Mouse (Mus musculus) erythroblast, embryonic 14.5 days (primary cell): ENCODE results near the gene Tmsb15b1. TPM values are rescaled to one million over a fixed set of nuclear protein-coding genes. Genes with fewer than 3 reads are reported as not detected.
"Not testable (repeated sequence)": the region's sequence is repeated elsewhere in the genome, so short reads cannot be mapped to it uniquely, and the experiment has no call there.

Experiments used
- H3K27me3 ChIP-seq: 2 replicates; pipeline ENCODE4 v1.6.1; 2012; ENCODE audit warnings: inconsistent platforms; ENCODE audit not compliant: control insufficient read depth
- H3K36me3 ChIP-seq: 2 replicates; pipeline ENCODE4 v1.6.1; 2012; ENCODE audit warnings: mild to moderate bottlenecking, inconsistent platforms; ENCODE audit not compliant: control insufficient read depth
- H3K4me1 ChIP-seq: 2 replicates; pipeline ENCODE4 v1.6.1; 2012; ENCODE audit warnings: inconsistent platforms; ENCODE audit not compliant: control insufficient read depth
- H3K4me3 ChIP-seq: replicated peaks from 2 replicates; pipeline ENCODE3; 2012; ENCODE audit warnings: moderate library complexity, mild to moderate bottlenecking, inconsistent platforms
- H3K9me3 ChIP-seq: 2 replicates; pipeline ENCODE4 v1.6.1; 2012; ENCODE audit warnings: low read length, inconsistent platforms, mixed read lengths; ENCODE audit not compliant: control insufficient read depth
- GATA1 ChIP-seq: IDR thresholded peaks from 2 replicates; pipeline ENCODE4 v1.6.1; 2012; ENCODE audit warnings: low read length, inconsistent platforms, mixed read lengths
- TAL1 ChIP-seq: IDR thresholded peaks from 3 replicates; pipeline ENCODE4 v1.6.1; 2012; ENCODE audit warnings: low read length, inconsistent platforms, mixed read lengths
- polyA plus RNA-seq: library from polyadenylated mRNA; stranded (reverse); fragments of >175 nt; gene quantifications from 2 replicates; pipeline ENCODE4 v1.2.3, GENCODE M21; 2012

Gene Tmsb15b1
- polyA plus RNA-seq, 1 experiment = not detected

GRCm38 (mm10) chrX:136986039-136986438, 9.4 kb upstream of the Tmsb15b1 start:
- Histone ChIP-seq H3K9me3 (no peaks in the 10 kb centered on the region), H3K4me3 (no peak overlapping the region), H3K27me3 (peaks cover 4% of the 10 kb centered on the region), H3K36me3 (no peaks in the 10 kb centered on the region), H3K4me1 (no peaks in the 10 kb centered on the region)
- TF ChIP-seq TAL1 (no peak), GATA1 (no peak)

- TF ChIP-seq GATA1 (no peak), TAL1 (no peak)
These were observed 1.9 kb upstream of the Tmsb15b1 start for GRCm38 (mm10) chrX:136978616-136979015.

DNA sequence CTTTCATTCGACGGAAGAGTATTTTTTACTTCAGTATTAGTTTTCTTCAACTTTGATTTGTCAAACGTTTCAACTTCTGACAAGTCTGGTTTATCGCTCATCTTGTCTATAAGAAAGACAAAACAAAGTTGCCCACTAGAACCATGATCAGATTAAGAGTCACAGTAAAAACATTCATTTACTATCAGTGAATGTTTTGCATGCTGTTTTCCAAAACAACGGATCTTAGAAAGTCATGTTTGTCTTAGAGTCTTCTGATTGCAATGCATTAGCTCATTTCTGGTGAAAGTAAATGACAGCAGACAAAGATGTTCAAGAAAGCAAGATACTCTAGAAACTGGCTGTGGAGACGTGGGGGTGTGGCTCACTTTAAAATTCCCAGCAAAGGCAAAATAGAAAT, 1.3 kb downstream of the Tmsb15b1 start, which contains the start of gene Tmsb15b2:
Tmsb15b2 (minus strand) TSS at position 101 of the 400 bp plus-strand sequence.
- not testable (repeated sequence) for H3K4me1 ChIP-seq, H3K36me3 ChIP-seq, H3K4me3 ChIP-seq, H3K9me3 ChIP-seq, H3K27me3 ChIP-seq

More at GRCm38 (mm10) chrX:136978616-136979015, 1.9 kb upstream of the Tmsb15b1 start:
- Histone ChIP-seq H3K9me3 (no peaks in the 10 kb centered on the region), H3K4me3 (no peak overlapping the region), H3K4me1 (no peaks in the 10 kb centered on the region), H3K27me3 (no peaks in the 10 kb centered on the region), H3K36me3 (no peaks in the 10 kb centered on the region)

GRCm38 (mm10) chrX:136959688-136960087, 17.0 kb downstream of the Tmsb15b1 start:
- TF ChIP-seq GATA1 (no peak), TAL1 (no peak)
- H3K36me3 ChIP-seq = no peaks in the 10 kb centered on the region
- H3K27me3 ChIP-seq = no peaks in the 10 kb centered on the region

GRCm38 (mm10) chrX:136958300-136958699, 18.4 kb downstream of the Tmsb15b1 start:
- H3K36me3 ChIP-seq, H3K4me3 ChIP-seq, H3K27me3 ChIP-seq, H3K9me3 ChIP-seq, H3K4me1 ChIP-seq: not testable (repeated sequence)

More at GRCm38 (mm10) chrX:136959688-136960087, 17.0 kb downstream of the Tmsb15b1 start:
- Histone ChIP-seq H3K4me3 (no peak overlapping the region), H3K4me1 (no peaks in the 10 kb centered on the region), H3K9me3 (no peaks in the 10 kb centered on the region; the same call in 1 of the 2 replicates)

GRCm38 (mm10) chrX:136957583-136958279, 18.9 kb downstream of the Tmsb15b1 start:
- not testable (repeated sequence) for H3K4me1 ChIP-seq, H3K27me3 ChIP-seq, H3K36me3 ChIP-seq, H3K4me3 ChIP-seq, H3K9me3 ChIP-seq

GRCm38 (mm10) chrX:136937985-136938384, 38.7 kb downstream of the Tmsb15b1 start:
- Histone ChIP-seq H3K4me1 (no peaks in the 10 kb centered on the region), H3K36me3 (no peaks in the 10 kb centered on the region), H3K4me3 (no peak overlapping the region), H3K27me3 (no peaks in the 10 kb centered on the region), H3K9me3 (no peaks in the 10 kb centered on the region)
- TF ChIP-seq TAL1 (no peak), GATA1 (no peak)

- peaks cover 25% of the 10 kb centered on the region for H3K9me3 ChIP-seq
- no peaks in the 10 kb centered on the region for H3K36me3 ChIP-seq
- no peaks in the 10 kb centered on the region for H3K4me1 ChIP-seq
- H3K27me3 ChIP-seq = no peaks in the 10 kb centered on the region
- no peak within 1 kb of the TSS for H3K4me3 ChIP-seq
- no peak for TF ChIP-seq TAL1
- TF ChIP-seq GATA1 = no peak
These were observed 49.6 kb downstream of the Tmsb15b1 start, which contains the start of gene H2bfm for GRCm38 (mm10) chrX:136927031-136927430. Gene H2bfm, plus strand, starts transcription at chrX:136927325.

DNA sequence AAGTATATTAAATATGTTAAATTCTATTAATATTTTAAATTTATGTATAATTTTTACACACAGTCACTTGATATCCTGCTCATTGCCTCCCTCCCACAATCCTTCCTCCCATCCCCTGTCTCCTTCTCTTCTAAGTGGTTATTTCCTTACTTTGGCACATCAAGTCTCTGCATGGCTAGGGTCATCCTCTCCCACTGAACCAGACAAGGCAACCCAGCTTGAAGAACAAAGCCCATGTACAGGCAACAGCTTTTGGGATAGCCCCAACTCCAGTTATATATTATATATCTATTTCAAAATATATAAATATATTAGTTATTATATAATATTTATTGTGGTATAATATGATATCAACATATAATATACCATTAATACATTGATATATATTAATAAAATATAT, 50.8 kb downstream of the Tmsb15b1 start:
- Histone ChIP-seq H3K36me3 (no peaks in the 10 kb centered on the region), H3K4me3 (no peak overlapping the region), H3K9me3 (peaks cover 25% of the 10 kb centered on the region), H3K27me3 (no peaks in the 10 kb centered on the region), H3K4me1 (no peaks in the 10 kb centered on the region)
- TF ChIP-seq TAL1 = no peak
- TF ChIP-seq GATA1 = no peak

Other genes with a start within 250 kb of the Tmsb15b1 start
- 17.3 and 24.0 TPM in 2 replicates for gene Morf4l2, start 233.2 kb downstream of the Tmsb15b1 start, polyA plus RNA-seq
- gene Glra4, start 196.7 kb downstream of the Tmsb15b1 start, polyA plus RNA-seq = not detected in 2 replicates
- gene Plp1, start 154.2 kb downstream of the Tmsb15b1 start, polyA plus RNA-seq = 0.01 TPM in 1 of 2 replicates, not detected in the other
- not detected in 2 replicates for gene Rab9b, start 108.1 kb downstream of the Tmsb15b1 start, polyA plus RNA-seq
- not detected in 2 replicates for gene H2bfm, start 49.5 kb downstream of the Tmsb15b1 start, polyA plus RNA-seq
- not detected in 2 replicates for gene Tmsb15b2, start 1.4 kb downstream of the Tmsb15b1 start, polyA plus RNA-seq
- gene Tmsb15l, start within 50 bp of the Tmsb15b1 start, polyA plus RNA-seq = not detected in 2 replicates
- not detected in 2 replicates for gene Zcchc18, start 16.3 kb upstream of the Tmsb15b1 start, polyA plus RNA-seq
- gene Slc25a53, start 61.4 kb upstream of the Tmsb15b1 start, polyA plus RNA-seq = not detected in 2 replicates
- under 0.01 TPM in 1 of 2 replicates, not detected in the other for gene Fam199x, start 72.7 kb upstream of the Tmsb15b1 start, polyA plus RNA-seq
- gene Esx1, start 145.2 kb upstream of the Tmsb15b1 start, polyA plus RNA-seq = not detected in 2 replicates